Mouse (Mus musculus): ENCODE measurements around the gene Gm10964. TPM values are rescaled to one million over a fixed set of nuclear protein-coding genes. Genes with fewer than 3 reads are reported as not detected.

Gene Gm10964
- not detected for polyA plus RNA-seq (2017; shearing (Covaris generic))

- no peak for ATAC-seq
Observed at GRCm38 (mm10) chr3:103739329-103739728, at the start of gene Gm10964. TSS of gene Gm10964 (plus strand) at chr3:103739366.

DNA sequence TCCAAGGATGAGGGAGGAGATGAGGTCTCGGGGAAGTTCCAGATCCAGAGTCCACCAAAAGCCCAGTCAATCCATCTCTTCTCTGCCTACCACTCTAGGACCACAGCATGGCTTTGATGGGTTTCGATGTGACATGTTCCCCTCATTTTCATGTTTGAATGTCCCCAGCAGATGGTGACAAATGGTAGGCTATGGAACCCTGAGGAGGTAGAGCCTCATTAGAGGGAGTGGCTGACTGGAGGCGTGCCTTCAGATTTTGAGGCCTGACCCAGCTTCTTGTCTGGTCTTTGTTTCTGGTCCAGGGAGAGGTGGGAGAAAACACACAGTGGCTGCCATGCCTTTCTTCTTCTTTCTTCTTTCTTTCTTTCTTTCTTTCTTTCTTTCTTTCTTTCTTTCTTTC lies 48.7 kb upstream of the Gm10964 start:
- ATAC-seq, result no peak

DNA sequence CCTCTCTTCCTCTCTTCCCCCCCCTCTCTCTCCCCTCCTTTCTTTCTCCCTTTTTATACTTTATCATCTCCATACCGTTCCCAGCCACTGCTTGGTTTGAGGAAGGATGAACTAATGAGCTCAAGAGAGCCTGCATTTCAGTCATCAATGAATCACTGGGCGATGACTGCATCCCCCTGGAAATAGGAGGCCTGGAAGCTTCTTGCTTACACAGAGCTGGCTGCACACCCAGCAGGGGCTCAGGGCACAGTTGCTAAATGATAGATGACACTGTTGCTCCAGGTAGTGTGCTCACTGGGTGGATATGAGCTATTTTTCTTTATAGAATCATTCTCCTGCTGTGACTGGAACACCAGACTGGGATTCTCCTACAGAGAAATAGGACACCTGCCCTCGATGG lies 43.6 kb upstream of the Gm10964 start:
- no peak for ATAC-seq

DNA sequence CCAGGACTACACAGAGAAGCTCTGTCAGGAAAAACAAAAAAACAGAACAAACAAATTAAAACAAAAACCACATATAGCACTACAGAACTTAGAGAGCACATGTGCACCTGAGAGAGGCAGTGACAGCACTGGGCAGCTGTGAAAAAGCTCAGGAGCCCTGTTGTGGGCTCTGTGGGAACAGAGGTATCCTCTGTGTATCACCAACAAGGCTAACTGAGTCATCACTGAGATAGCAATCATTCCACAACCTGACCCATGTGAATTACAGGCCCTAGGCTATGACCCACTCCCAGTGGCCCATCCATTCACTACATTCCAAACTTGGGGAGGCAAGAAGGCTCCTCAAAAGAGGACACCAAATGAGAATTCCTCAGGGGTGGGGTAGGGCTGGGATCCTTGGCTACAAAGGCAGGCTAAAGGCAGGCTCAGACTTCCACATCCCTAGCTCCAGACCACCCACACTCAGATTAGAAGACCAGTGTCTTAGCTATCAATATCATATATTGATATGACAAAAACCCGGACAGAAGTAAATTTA lies 42.7 kb upstream of the Gm10964 start:
- no peak for ATAC-seq

GRCm38 (mm10) chr3:103704661-103705060 lies 34.5 kb upstream of the Gm10964 start:
- no peak for ATAC-seq

DNA sequence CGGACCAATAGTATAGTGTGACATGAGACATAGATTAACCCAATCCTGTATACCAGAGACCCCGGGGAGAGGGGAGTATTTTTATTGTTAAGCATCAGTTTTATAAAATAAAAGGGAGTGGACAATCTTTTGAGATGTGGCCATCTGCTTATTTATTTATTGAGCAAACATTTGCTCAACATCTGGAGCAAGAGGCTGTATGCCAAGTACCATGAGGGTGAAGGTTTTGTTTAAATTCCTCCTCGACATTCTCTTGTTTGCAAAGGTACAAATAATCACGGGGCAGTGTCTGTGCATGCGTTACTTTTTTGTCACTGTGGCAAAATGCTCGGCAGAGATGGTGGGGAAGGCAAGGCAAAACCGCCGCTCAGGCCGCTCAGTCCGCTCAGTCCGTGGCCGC lies 33.7 kb upstream of the Gm10964 start:
- ATAC-seq, result no peak

GRCm38 (mm10) chr3:103709470-103710040 lies 29.6 kb upstream of the Gm10964 start:
- no peak for ATAC-seq

DNA sequence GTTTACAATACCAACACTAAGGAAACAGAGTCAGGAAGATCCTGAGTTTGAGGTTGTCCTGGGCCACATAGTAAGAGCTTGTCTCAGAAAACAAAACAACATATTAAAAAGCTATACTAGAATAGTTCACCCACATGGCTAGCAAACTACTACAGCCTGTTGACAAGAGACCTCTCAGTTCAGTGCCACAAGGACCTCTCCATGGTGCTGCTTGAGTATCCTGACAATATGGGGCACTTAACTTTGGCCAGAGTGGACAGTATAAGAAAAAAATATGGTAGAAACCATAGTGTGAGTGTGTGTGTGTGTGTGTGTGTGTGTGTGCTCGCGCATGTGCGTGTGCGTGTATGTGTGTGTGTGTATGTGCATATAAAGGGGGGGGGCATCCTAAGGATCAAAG lies 27.0 kb upstream of the Gm10964 start:
- no peak for ATAC-seq

DNA sequence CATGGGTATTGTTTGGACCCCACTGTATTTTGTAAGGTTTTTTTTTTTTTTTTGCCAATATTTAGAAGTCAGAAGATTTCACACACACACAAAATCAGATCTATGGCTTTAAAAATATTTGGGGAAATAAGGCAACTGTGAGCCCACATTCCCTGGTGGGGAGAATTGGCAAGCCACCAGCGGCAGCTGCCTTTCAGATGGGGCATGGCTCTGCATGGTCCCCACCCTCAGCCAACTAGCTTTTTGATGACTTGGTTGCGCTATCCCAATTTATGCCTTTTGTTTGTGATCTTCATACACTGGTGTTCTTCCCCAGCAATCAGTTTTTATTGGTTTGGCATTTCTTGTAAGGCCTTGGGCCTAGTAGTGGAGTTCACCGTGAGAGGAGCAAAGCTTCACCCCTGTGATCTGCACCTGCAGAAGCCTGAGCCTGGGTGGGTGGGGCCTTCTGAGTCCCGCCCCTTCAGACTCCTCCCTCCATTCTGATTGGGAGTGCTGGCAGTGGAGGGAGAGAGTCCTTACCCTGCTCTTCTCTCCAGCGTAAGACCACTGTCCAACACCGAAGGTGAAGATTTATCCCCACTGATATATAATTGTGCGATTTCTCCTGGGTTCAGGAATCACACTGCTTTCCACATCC lies 24.8 kb upstream of the Gm10964 start:
- ATAC-seq, result no peak

GRCm38 (mm10) chr3:103714942-103715341 lies 24.2 kb upstream of the Gm10964 start:
- ATAC-seq, result no peak

- no peak for ATAC-seq
Observed at GRCm38 (mm10) chr3:103715762-103716693, 23.1 kb upstream of the Gm10964 start.

- ATAC-seq, result no peak
Observed at GRCm38 (mm10) chr3:103716774-103717760, 22.1 kb upstream of the Gm10964 start.

DNA sequence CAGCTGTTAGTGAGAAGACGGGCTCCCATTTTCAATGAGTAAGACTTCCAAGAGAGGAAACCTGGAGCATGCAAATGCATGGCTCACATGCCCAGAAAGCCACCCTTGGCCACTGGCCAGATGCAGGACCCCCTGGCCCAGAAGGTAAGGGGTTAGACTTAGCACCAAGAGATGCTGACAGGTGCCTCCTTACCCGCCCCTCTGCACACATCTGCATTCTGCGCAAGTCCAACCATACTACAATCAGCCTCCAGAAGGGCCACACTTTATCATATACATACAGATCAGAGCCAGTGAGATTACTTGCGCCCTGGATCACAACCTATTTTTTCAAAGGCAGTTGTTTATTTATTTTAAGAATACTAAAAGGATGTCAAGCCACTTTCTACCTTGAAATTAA lies 20.4 kb upstream of the Gm10964 start:
- ATAC-seq, result no peak

DNA sequence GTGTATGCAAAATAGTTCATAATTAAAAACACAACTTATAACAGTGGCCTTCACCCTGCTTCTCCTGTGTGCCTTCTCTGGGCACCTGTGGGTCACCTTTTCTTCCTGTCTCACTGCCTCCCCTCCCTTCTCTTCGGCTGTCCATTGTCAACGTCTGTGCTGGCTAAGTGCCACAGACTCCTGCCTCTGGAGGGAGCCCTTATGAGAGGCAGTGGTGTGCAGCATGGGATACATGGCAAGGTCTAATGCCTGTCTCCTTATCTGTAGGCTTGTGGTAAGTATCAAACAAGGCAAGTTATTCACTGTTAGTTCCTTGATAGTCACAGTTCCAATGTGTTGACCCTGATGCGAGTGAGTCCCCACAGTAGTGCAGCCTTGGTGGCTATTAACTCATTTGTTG lies 15.0 kb upstream of the Gm10964 start:
- no peak for ATAC-seq

- ATAC-seq, result no peak
Observed at GRCm38 (mm10) chr3:103726642-103727041, 12.5 kb upstream of the Gm10964 start.

DNA sequence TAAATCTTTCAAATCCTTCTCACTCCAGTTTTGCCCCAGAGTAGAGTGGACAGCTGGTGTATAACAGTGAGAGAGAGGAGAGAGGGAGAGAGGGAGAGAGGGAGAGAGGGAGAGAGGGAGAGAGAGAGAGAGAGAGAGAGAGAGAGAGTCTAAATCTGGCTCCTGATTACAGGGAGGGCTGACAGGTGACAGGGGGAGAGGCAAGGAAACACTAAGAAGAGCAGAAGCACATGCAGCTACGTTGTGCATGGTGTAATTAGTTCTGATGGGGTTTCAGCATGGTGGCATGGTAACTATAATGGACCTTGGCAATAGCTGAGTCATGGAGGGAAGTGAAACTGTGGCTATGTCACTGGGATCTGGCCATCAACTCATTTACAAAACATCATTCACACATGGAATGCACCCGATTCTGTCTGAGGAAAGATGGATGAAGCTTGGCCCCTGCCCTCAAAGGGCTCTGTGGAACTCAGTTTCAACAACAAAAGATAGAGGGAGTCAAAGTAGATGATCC lies 11.3 kb upstream of the Gm10964 start:
- ATAC-seq, result no peak

DNA sequence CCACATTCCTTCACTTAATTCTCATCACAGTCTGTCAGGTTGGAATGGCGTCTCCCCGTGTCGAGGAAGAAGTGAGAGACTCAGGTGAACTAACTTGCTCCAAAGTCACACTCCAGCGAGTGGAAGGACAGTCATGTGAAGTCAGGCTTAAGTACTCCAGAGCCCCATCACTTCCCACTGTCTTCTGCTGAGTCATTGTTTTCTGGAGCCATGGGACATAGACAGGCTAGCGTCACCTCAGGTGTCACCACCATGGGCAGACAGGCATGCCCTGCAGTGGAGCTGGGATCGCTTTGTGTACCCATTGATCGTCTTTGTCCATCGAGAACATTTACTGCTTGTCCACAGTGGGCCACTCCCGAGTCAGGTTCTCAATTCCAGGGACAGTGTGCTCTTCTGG lies 9.3 kb upstream of the Gm10964 start:
- ATAC-seq, result no peak

GRCm38 (mm10) chr3:103732116-103732515 lies 7.0 kb upstream of the Gm10964 start:
- no peak for ATAC-seq

- ATAC-seq, result no peak
Observed at GRCm38 (mm10) chr3:103733176-103733575, 6.0 kb upstream of the Gm10964 start.

GRCm38 (mm10) chr3:103733799-103734695 lies 5.1 kb upstream of the Gm10964 start:
- no peak for ATAC-seq

Measured in inflammation-experienced regulatory T-cells, adult 6 months (primary cell).